Mouse (Mus musculus): ENCODE results near the gene Cyth1. TPM values are rescaled to one million over a fixed set of nuclear protein-coding genes. Genes with fewer than 3 reads are reported as not detected.

Cyth1 gene
- polyA plus RNA-seq, 1 experiment from 2014 or later = 4.1 TPM

GRCm38 (mm10) chr11:118147877-118148637, 100.3 kb downstream of the Cyth1 start:
- H3K4me3 ChIP-seq (ENCODE audit: low read depth, low read length) = no peak overlapping the region
- H3K27me3 ChIP-seq (ENCODE audit: control insufficient read depth, insufficient read depth, low read depth, low read length) = no peaks in the 10 kb centered on the region
- H3K27ac ChIP-seq (ENCODE audit: low read length) = peak overlapping the region; percentile 14; the same call in 1 of the 2 replicates
- H3K36me3 ChIP-seq (ENCODE audit: control insufficient read depth, insufficient read depth) = no peaks in the 10 kb centered on the region
- no peak overlapping the region for H3K4me2 ChIP-seq (ENCODE audit: low read depth, low read length)
- 41% methylated on average over 9 of the region's 9 CpGs for WGBS (ENCODE audit: insufficient replicate concordance)
- no peak overlapping the region for H3K9ac ChIP-seq (ENCODE audit: low read depth, low read length)
- ATAC-seq (ENCODE audit: low read depth) = no peak
- no peaks in the 10 kb centered on the region; the same call in 1 of the 2 replicates for H3K9me3 ChIP-seq (replicated peaks; ENCODE audit: control insufficient read depth, low read length)
- H3K4me1 ChIP-seq (ENCODE audit: control insufficient read depth, low read depth, low read length) = peaks cover 9% of the 10 kb centered on the region; the same call in 1 of the 2 replicates

- Histone ChIP-seq H3K36me3 (ENCODE audit: control insufficient read depth, insufficient read depth) (no peaks in the 10 kb centered on the region), H3K9me3 (replicated peaks; ENCODE audit: control insufficient read depth, low read length) (no peaks in the 10 kb centered on the region), H3K27me3 (ENCODE audit: control insufficient read depth, insufficient read depth, low read depth, low read length) (no peaks in the 10 kb centered on the region), H3K4me3 (ENCODE audit: low read depth, low read length) (no peak overlapping the region), H3K4me1 (ENCODE audit: control insufficient read depth, low read depth, low read length) (peaks cover 9% of the 10 kb centered on the region; the same call in 1 of the 2 replicates), H3K4me2 (ENCODE audit: low read depth, low read length) (peak overlapping the region; percentile 30), H3K9ac (ENCODE audit: low read depth, low read length) (peak overlapping the region; percentile 45; the same call in 1 of the 2 replicates), H3K27ac (ENCODE audit: low read length) (no peak overlapping the region; the same call in 1 of the 2 replicates)
- ATAC-seq (ENCODE audit: low read depth) = no peak
- WGBS (ENCODE audit: insufficient replicate concordance) = 72% methylated on average over 10 of the region's 10 CpGs
Observed at GRCm38 (mm10) chr11:118146446-118146845, 101.9 kb downstream of the Cyth1 start.

DNA sequence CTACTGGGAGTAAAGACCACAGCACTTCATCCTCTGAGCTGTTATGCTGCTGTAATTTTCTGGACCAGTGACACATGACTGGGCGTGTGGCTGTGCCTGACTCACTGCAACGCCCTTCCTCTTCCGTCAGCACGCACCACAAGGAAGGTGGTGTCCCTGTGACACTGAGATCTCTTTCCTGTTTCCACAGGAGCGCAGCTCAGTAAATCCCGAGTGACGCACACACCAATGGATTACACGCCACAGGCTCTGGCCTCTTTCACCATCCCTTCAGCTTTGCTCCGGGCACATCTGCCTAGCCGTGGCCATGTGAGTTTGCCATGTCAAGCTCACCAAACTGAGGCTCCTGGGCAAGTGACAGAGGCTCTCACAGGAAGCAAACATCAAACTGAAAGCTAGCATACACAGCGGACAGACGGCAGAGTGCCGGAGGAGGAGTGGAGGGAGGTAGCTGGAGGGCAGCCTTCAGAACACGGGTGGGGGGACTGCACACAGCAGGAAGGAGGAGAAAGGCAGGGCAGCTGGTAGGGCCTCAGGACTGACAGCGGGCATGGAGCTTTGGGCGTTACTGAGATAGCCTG, 102.5 kb downstream of the Cyth1 start:
- peak; percentile 60 for ATAC-seq (ENCODE audit: low read depth)
- Histone ChIP-seq H3K4me3 (ENCODE audit: low read depth, low read length) (peak overlapping the region; percentile 43), H3K27ac (ENCODE audit: low read length) (peak overlapping the region; percentile 82), H3K36me3 (ENCODE audit: control insufficient read depth, insufficient read depth) (no peaks in the 10 kb centered on the region), H3K9ac (ENCODE audit: low read depth, low read length) (peak overlapping the region; percentile 45), H3K9me3 (replicated peaks; ENCODE audit: control insufficient read depth, low read length) (no peaks in the 10 kb centered on the region), H3K27me3 (ENCODE audit: control insufficient read depth, insufficient read depth, low read depth, low read length) (no peaks in the 10 kb centered on the region), H3K4me1 (ENCODE audit: control insufficient read depth, low read depth, low read length) (peaks cover 9% of the 10 kb centered on the region; the same call in 1 of the 2 replicates), H3K4me2 (ENCODE audit: low read depth, low read length) (peak overlapping the region; percentile 30)
- 25% methylated on average over 16 of the region's 16 CpGs for WGBS (ENCODE audit: insufficient replicate concordance)

GRCm38 (mm10) chr11:118145092-118145491, 103.3 kb downstream of the Cyth1 start:
- Histone ChIP-seq H3K4me1 (ENCODE audit: control insufficient read depth, low read depth, low read length) (peaks cover 9% of the 10 kb centered on the region; the same call in 1 of the 2 replicates), H3K4me3 (ENCODE audit: low read depth, low read length) (no peak overlapping the region), H3K9me3 (replicated peaks; ENCODE audit: control insufficient read depth, low read length) (no peaks in the 10 kb centered on the region), H3K9ac (ENCODE audit: low read depth, low read length) (no peak overlapping the region), H3K36me3 (ENCODE audit: control insufficient read depth, insufficient read depth) (no peaks in the 10 kb centered on the region), H3K27ac (ENCODE audit: low read length) (no peak overlapping the region), H3K27me3 (ENCODE audit: control insufficient read depth, insufficient read depth, low read depth, low read length) (no peaks in the 10 kb centered on the region), H3K4me2 (ENCODE audit: low read depth, low read length) (no peak overlapping the region)
- no peak for ATAC-seq (ENCODE audit: low read depth)
- 63% methylated on average over 4 of the region's 4 CpGs for WGBS (ENCODE audit: insufficient replicate concordance)

GRCm38 (mm10) chr11:118143731-118144130, 104.7 kb downstream of the Cyth1 start:
- ATAC-seq (ENCODE audit: low read depth) = no peak
- no peaks in the 10 kb centered on the region for H3K27me3 ChIP-seq (ENCODE audit: control insufficient read depth, insufficient read depth, low read depth, low read length)
- H3K36me3 ChIP-seq (ENCODE audit: control insufficient read depth, insufficient read depth) = no peaks in the 10 kb centered on the region
- no peaks in the 10 kb centered on the region for H3K9me3 ChIP-seq (replicated peaks; ENCODE audit: control insufficient read depth, low read length)
- no peak overlapping the region for H3K9ac ChIP-seq (ENCODE audit: low read depth, low read length)
- H3K4me2 ChIP-seq (ENCODE audit: low read depth, low read length) = no peak overlapping the region
- H3K4me3 ChIP-seq (ENCODE audit: low read depth, low read length) = no peak overlapping the region
- WGBS (ENCODE audit: insufficient replicate concordance) = 60% methylated on average over 4 of the region's 4 CpGs
- H3K27ac ChIP-seq (ENCODE audit: low read length) = no peak overlapping the region
- H3K4me1 ChIP-seq (ENCODE audit: control insufficient read depth, low read depth, low read length) = peaks cover 9% of the 10 kb centered on the region; the same call in 1 of the 2 replicates

DNA sequence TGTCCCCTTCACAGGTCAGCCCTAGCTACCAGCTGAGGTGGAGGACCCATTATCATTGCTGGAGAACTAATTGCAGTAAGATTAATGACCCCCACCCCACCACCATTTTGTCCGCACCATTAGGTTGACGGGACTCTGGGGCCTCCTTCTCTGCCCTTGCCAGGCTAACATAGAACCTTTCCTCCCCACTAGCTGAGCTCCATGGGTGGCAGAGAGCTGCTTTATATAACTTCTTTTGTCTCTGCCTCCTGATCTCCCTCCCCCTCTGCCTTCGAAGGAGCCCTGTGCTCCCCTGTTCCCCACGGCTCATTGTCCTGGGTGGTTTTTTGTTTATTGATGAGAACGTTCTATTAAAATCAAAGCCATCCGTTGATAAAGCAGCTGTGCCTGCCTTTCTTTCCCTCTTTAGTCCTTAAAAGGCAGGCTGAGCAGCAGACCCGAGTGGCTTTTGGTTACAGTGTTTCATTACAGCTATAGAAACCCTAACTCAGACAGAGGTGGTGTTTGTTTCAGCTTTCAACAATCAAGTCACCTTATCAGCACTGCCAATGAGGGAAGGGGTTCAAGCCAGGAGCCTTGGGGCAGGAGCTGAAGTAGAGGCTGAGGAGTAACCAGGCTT, 105.7 kb downstream of the Cyth1 start:
- H3K4me1 ChIP-seq (ENCODE audit: control insufficient read depth, low read depth, low read length) = peaks cover 5% of the 10 kb centered on the region; the same call in 1 of the 2 replicates
- H3K36me3 ChIP-seq (ENCODE audit: control insufficient read depth, insufficient read depth) = no peaks in the 10 kb centered on the region
- H3K4me2 ChIP-seq (ENCODE audit: low read depth, low read length) = no peak overlapping the region
- H3K4me3 ChIP-seq (ENCODE audit: low read depth, low read length) = no peak overlapping the region
- WGBS (ENCODE audit: insufficient replicate concordance) = 62% methylated on average over 7 of the region's 7 CpGs
- no peak for ATAC-seq (ENCODE audit: low read depth)
- no peak overlapping the region for H3K27ac ChIP-seq (ENCODE audit: low read length)
- H3K9me3 ChIP-seq (replicated peaks; ENCODE audit: control insufficient read depth, low read length) = peaks cover 3% of the 10 kb centered on the region; the same call in 1 of the 2 replicates
- no peak overlapping the region for H3K9ac ChIP-seq (ENCODE audit: low read depth, low read length)
- H3K27me3 ChIP-seq (ENCODE audit: control insufficient read depth, insufficient read depth, low read depth, low read length) = no peaks in the 10 kb centered on the region

DNA sequence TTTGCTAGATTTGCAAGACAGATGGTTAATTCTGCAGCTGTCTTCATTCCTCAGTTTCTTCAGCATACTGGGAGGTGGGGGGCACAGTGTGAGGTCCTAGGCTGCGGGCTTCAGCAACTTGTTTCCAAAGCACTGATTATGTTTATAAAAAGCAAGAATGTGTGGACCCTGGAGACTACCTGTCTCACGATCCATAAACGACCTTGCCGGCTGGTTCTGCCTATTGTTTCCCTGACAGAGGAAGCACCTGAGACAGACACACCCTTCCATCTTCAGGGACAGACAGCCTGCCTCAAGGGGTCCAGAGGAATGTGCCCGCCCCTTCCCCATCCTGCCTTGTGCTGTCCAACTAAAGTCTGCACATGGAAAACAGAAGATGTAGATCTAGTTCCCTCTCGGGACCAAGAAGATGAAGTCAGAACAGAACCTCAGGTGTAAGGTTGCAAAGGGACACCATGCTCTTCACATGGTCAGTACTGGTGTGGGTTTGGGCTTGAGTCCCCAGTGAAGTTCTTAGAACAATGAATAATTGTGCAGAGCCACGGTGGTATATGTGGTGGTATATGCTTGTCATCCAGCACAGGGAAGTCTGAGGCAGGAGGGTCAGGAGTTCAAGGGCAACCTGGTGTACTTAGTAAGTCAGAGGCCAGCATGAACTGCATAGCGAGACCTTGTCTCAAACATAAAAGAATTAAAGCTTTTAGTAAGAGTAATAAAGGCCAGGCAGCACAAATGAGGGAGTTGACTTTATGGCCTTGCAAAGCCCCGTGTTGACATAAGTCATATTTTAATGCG, 107.4 kb downstream of the Cyth1 start:
- H3K4me2 ChIP-seq (ENCODE audit: low read depth, low read length) = no peak overlapping the region
- WGBS (ENCODE audit: insufficient replicate concordance) = 58% methylated on average over 10 of the region's 10 CpGs
- no peak overlapping the region for H3K27ac ChIP-seq (ENCODE audit: low read length)
- H3K9me3 ChIP-seq (replicated peaks; ENCODE audit: control insufficient read depth, low read length) = peaks cover 3% of the 10 kb centered on the region; the same call in 1 of the 2 replicates
- no peak overlapping the region for H3K9ac ChIP-seq (ENCODE audit: low read depth, low read length)
- no peaks in the 10 kb centered on the region for H3K27me3 ChIP-seq (ENCODE audit: control insufficient read depth, insufficient read depth, low read depth, low read length)
- H3K4me3 ChIP-seq (ENCODE audit: low read depth, low read length) = no peak overlapping the region
- no peaks in the 10 kb centered on the region for H3K36me3 ChIP-seq (ENCODE audit: control insufficient read depth, insufficient read depth)
- peaks cover 3% of the 10 kb centered on the region; the same call in 1 of the 2 replicates for H3K4me1 ChIP-seq (ENCODE audit: control insufficient read depth, low read depth, low read length)
- no peak for ATAC-seq (ENCODE audit: low read depth)

GRCm38 (mm10) chr11:118138347-118138746, 110.0 kb downstream of the Cyth1 start:
- Histone ChIP-seq H3K27me3 (ENCODE audit: control insufficient read depth, insufficient read depth, low read depth, low read length) (no peaks in the 10 kb centered on the region), H3K4me2 (ENCODE audit: low read depth, low read length) (no peak overlapping the region), H3K4me3 (ENCODE audit: low read depth, low read length) (no peak overlapping the region), H3K27ac (ENCODE audit: low read length) (no peak overlapping the region), H3K36me3 (ENCODE audit: control insufficient read depth, insufficient read depth) (no peaks in the 10 kb centered on the region), H3K4me1 (ENCODE audit: control insufficient read depth, low read depth, low read length) (no peaks in the 10 kb centered on the region; the same call in 1 of the 2 replicates), H3K9me3 (replicated peaks; ENCODE audit: control insufficient read depth, low read length) (peaks cover 3% of the 10 kb centered on the region; the same call in 1 of the 2 replicates), H3K9ac (ENCODE audit: low read depth, low read length) (no peak overlapping the region)
- WGBS (ENCODE audit: insufficient replicate concordance) = 84% methylated on average over 6 of the region's 6 CpGs
- no peak for ATAC-seq (ENCODE audit: low read depth)
